Mouse (Mus musculus) liver, embryonic 12.5 days (tissue): ENCODE results near the gene Zfp750. TPM values are rescaled to one million over a fixed set of nuclear protein-coding genes. Genes with fewer than 3 reads are reported as not detected.

Source experiments
- ATAC-seq: fragments of 200-750 bp; cut with Nextera tagmentation; 2 replicates; pipeline ENCODE4 v1.8.0; 2017; ENCODE audit warnings: moderate number of reproducible peaks, mild to moderate bottlenecking, moderate library complexity
- H3K27ac ChIP-seq: fragments of 300-500 bp; sonication (generic); 2 replicates; pipeline ENCODE4 v1.5.1; 2016; ENCODE audit warnings: mild to moderate bottlenecking
- H3K27me3 ChIP-seq: fragments of 300-500 bp; sonication (generic); replicated peaks from 2 replicates; pipeline ENCODE4 v1.6.1; 2016; ENCODE audit warnings: mild to moderate bottlenecking, moderate library complexity
- H3K36me3 ChIP-seq: fragments of 300-500 bp; sonication (generic); 2 replicates; pipeline ENCODE4 v1.6.1; 2016; ENCODE audit warnings: mild to moderate bottlenecking, moderate library complexity
- H3K4me1 ChIP-seq: fragments of 300-500 bp; sonication (generic); 2 replicates; pipeline ENCODE4 v1.6.1; 2016
- H3K4me2 ChIP-seq: fragments of 300-500 bp; sonication (generic); 2 replicates; pipeline ENCODE4 v1.6.1; 2016; ENCODE audit warnings: mild to moderate bottlenecking, moderate library complexity
- H3K4me3 ChIP-seq: fragments of 300-500 bp; sonication (generic); 2 replicates; pipeline ENCODE4 v1.5.1; 2016; ENCODE audit warnings: mild to moderate bottlenecking, moderate library complexity
- H3K9ac ChIP-seq: fragments of 300-500 bp; sonication (generic); 2 replicates; pipeline ENCODE4 v1.6.1; 2016; ENCODE audit warnings: mild to moderate bottlenecking, moderate library complexity
- H3K9me3 ChIP-seq: fragments of 300-500 bp; sonication (generic); replicated peaks from 2 replicates; pipeline ENCODE4 v1.6.1; 2016; ENCODE audit warnings: mild to moderate bottlenecking, moderate library complexity
- WGBS: fragments of 180-500 bp; shearing (Covaris S2); methylation state at CpG from one replicate; pipeline ENCODE4 v1.1.7; 2016; ENCODE audit not compliant: insufficient replicate concordance; 5-methylcytosine and 5-hydroxymethylcytosine counted together
- polyA plus RNA-seq: library from polyadenylated mRNA; unstranded; fragments of >200 nt; fragmentation: Nextera tagmentation; extraction: Ambion mirVana; gene quantifications from 2 replicates; pipeline ENCODE4 v1.2.1, GENCODE M21; 2016

Zfp750 gene
- 0.24 and 0.35 TPM in 2 replicates for polyA plus RNA-seq

DNA sequence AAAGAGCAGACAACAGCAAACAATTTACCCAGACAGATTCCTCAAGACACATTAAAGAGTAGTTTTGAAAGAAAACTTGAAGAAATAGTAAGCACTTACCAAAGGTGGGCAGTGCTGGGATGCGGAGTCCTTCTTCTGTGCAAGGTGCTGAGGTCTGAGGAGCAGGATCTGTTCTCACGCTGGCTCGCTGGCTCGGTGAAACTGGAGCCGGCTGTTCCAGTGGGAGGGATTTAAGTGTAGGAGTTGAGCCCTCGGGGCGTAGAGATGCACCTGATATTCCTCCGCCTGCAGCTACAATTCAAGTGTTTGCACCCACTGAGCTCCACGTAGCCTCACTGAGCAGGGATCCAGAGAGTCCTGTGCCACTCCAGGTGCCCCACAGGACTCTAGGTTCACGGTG is at the start of gene Zfp750:
Gene Zfp750, minus strand, starts transcription at position 203 of the 400 bp plus-strand sequence.
- Histone ChIP-seq H3K4me3 (no peak within 1 kb of the TSS), H3K4me1 (peaks cover 19% of the 10 kb centered on the region), H3K36me3 (peaks cover 2% of the 10 kb centered on the region; the same call in 1 of the 2 replicates), H3K9ac (no peak within 1 kb of the TSS), H3K27ac (no peak within 1 kb of the TSS), H3K27me3 (no peaks in the 10 kb centered on the region), H3K4me2 (no peak within 1 kb of the TSS), H3K9me3 (no peaks in the 10 kb centered on the region)
- 74% methylated on average over 10 of the region's 10 CpGs for WGBS
- no peak for ATAC-seq

DNA sequence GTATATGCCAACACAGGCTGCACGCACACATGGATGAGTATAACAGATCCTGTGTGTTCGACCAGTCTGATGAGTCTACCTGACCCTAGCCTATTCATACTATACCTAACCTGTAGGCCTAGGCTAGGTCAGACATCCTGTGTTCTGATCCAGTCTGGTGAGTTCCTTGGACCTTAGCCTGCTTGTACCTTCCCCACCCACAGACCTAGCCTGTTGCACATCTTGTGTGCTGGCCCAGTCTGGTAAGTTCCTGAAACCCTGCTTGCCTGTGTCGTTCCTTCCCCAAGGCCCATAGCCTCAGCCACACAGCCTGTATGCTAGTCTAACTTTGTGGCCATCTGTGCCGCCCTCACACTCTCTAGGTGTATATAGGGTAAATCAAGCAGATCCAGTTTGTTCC is 45.1 kb upstream of the Zfp750 start:
- ATAC-seq, result no peak
- no peak overlapping the region for H3K4me3 ChIP-seq
- peaks cover 16% of the 10 kb centered on the region for H3K36me3 ChIP-seq
- no peak overlapping the region for H3K4me2 ChIP-seq
- no peaks in the 10 kb centered on the region for H3K27me3 ChIP-seq
- WGBS, result 88% methylated on average over 4 of the region's 4 CpGs
- peaks cover 12% of the 10 kb centered on the region for H3K4me1 ChIP-seq
- H3K9ac ChIP-seq, result no peak overlapping the region
- H3K9me3 ChIP-seq, result no peaks in the 10 kb centered on the region
- no peak overlapping the region for H3K27ac ChIP-seq

DNA sequence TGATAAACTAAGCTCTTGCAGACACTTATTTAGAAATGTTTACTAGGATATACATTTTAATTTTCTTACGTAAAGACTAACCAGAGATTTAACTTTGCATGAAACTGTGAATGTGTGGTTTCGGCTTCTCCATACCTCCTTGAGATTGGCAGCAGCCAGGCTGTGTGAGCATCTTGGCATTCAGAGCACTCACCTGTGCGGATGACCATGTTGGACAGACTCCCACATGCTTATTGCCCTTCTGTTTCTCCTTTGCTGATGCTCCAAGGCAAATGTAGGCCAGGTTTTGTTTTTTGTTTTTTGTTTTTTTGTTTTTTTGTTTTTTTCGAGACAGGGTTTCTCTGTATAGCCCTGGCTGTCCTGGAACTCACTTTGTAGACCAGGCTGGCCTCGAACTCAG is 44.2 kb upstream of the Zfp750 start:
- Histone ChIP-seq H3K27me3 (no peaks in the 10 kb centered on the region), H3K27ac (no peak overlapping the region), H3K4me2 (no peak overlapping the region), H3K9ac (no peak overlapping the region), H3K4me1 (peaks cover 22% of the 10 kb centered on the region), H3K36me3 (peaks cover 16% of the 10 kb centered on the region), H3K4me3 (no peak overlapping the region), H3K9me3 (no peaks in the 10 kb centered on the region)
- no peak for ATAC-seq
- WGBS, result 83% methylated on average over 5 of the region's 5 CpGs

DNA sequence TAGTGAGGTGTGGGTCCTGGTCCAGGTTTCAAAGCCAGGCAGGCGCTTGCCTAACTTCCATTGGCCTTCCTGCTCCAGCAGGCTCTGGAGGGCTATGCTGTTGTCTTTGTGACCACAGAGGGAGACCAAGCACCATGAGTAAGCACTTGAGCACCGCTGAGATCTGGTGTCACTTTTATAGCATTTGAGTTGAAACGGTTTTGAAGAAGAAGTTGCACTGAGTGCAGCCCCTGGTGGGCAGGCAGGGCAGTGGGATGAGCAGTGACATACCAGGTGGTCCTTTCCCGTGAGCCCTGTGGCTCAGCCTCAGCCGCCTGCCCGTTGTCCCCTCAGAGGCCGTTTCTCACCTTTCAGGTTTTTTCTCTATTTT is 41.1 kb upstream of the Zfp750 start:
- H3K27me3 ChIP-seq, result no peaks in the 10 kb centered on the region
- H3K9me3 ChIP-seq, result no peaks in the 10 kb centered on the region
- peaks cover 28% of the 10 kb centered on the region for H3K4me1 ChIP-seq
- 0 out of 2 replicates have a peak, but pooled peaks have one; percentile 25 for ATAC-seq
- H3K4me3 ChIP-seq, result no peak overlapping the region
- no peak overlapping the region for H3K9ac ChIP-seq
- peak overlapping the region; percentile 47; the same call in 1 of the 2 replicates for H3K27ac ChIP-seq
- 43% methylated on average over 7 of the region's 7 CpGs for WGBS
- 0 out of 2 replicates have a peak overlapping the region, but pooled peaks have one; percentile 31 for H3K4me2 ChIP-seq
- H3K36me3 ChIP-seq, result peaks cover 29% of the 10 kb centered on the region

DNA sequence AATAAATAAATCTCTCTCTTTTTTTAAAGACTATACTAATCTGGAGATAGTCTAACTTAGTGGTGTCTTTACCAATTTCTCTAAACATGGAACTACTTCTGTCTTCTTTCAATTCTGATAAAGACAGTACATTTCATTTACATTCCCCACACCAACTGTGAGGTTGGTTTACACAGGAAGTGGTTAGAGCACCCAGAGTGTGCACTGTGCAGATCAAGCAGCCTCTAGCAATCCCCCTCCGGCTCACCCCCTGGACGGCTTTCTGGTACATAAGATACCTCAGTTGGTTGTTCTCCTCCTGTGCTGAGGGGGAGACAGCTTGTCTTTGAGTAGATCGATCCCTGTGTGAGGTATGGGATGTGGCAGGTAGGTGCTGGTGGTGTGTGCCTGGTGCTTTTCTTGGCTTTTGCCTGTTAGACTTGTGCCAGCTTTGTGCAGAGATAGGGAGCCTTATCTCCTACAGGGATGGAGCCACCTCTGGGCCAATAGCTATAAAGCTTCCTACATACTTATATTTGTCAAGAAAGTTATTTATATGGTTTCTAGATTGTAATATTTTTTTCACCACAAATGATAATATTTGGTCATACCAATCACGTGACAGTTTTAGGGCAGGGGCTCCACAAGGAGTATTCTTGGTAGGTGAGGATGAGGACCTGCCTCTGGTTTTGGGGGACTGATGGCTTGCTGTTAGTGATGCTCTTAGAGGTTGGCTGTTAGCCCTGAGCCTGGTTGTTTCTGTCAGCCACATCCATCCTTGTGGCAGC is 40.6 kb upstream of the Zfp750 start:
- ATAC-seq, result peak; percentile 78
- peaks cover 24% of the 10 kb centered on the region for H3K36me3 ChIP-seq
- no peaks in the 10 kb centered on the region for H3K9me3 ChIP-seq
- H3K9ac ChIP-seq, result no peak overlapping the region
- no peak overlapping the region for H3K4me3 ChIP-seq
- H3K4me2 ChIP-seq, result peak overlapping the region; percentile 31
- WGBS, result 22% methylated on average over 4 of the region's 4 CpGs
- H3K27me3 ChIP-seq, result no peaks in the 10 kb centered on the region
- peak overlapping the region; percentile 47; the same call in 1 of the 2 replicates for H3K27ac ChIP-seq
- H3K4me1 ChIP-seq, result peaks cover 28% of the 10 kb centered on the region

DNA sequence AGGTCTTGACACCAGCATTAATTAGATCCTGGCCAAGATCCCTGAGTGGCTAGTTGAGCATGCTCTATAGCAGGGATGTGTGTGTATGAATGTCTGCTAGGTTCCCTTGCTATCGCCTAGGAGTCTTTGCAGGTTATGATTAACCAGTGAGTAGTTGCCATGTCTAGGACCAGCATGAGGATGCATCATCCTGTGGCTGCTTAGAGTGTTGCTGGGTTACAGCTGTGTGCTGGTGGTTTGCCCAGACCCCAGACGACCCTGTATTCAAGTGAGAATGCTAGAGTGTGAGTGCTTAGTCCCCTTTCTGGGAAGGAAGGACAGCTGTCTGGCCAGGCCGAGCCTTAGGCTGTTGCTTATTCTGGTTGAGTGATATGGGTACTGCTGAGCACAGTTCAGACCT is 39.4 kb upstream of the Zfp750 start:
- 63% methylated on average over 3 of the region's 3 CpGs for WGBS
- Histone ChIP-seq H3K27me3 (no peaks in the 10 kb centered on the region), H3K4me2 (no peak overlapping the region), H3K4me3 (no peak overlapping the region), H3K36me3 (peaks cover 15% of the 10 kb centered on the region), H3K9ac (no peak overlapping the region), H3K9me3 (no peaks in the 10 kb centered on the region), H3K4me1 (peaks cover 40% of the 10 kb centered on the region), H3K27ac (peak overlapping the region; percentile 1; the same call in 1 of the 2 replicates)
- no peak for ATAC-seq

DNA sequence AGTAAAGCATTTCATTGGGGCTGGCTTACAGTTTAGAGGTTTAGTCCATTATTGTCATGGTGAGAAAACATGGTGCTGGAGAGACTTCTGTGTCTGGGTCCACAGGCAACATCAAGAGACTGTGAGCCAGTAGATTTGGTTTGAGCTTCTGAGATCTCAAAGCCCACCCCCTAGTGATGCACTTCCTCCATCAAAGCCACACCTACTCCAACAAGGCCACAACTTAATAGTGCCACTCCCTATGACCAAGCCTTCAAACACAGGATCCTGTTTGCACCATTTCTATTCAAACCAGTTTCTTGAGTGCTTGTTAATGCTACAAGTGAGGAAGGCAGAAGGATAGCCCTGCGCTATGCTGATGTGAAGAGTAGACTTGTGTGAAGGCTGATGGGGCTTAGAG is 38.8 kb upstream of the Zfp750 start:
- no peaks in the 10 kb centered on the region for H3K9me3 ChIP-seq
- ATAC-seq, result no peak
- peaks cover 15% of the 10 kb centered on the region for H3K36me3 ChIP-seq
- no peak overlapping the region for H3K4me3 ChIP-seq
- 92% methylated on average over 1 of the region's 1 CpGs for WGBS
- H3K4me1 ChIP-seq, result peaks cover 45% of the 10 kb centered on the region
- H3K4me2 ChIP-seq, result no peak overlapping the region
- H3K27me3 ChIP-seq, result no peaks in the 10 kb centered on the region
- no peak overlapping the region for H3K9ac ChIP-seq
- no peak overlapping the region for H3K27ac ChIP-seq

DNA sequence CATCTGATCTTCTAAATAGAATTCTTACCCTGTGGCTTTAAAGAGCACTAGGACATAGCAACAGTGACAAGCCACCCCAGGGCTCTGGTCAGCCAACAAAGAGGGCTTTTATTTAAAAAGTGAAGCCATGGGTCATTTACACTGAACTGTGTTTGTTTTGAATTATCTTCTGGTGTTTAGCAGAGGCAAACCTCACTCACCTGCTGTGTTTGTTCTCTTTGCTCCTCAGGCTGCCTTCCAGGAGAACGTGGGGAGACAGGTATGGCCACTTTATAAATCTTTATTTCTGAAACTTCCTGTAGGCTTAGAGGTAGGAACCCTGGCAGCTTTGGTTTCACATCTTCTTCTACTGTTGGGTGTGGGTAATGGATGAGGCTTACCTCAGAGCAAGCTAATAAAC is 37.6 kb upstream of the Zfp750 start:
- Histone ChIP-seq H3K27ac (no peak overlapping the region), H3K4me3 (no peak overlapping the region), H3K4me1 (peaks cover 52% of the 10 kb centered on the region), H3K9ac (no peak overlapping the region), H3K4me2 (no peak overlapping the region), H3K36me3 (peaks cover 19% of the 10 kb centered on the region), H3K27me3 (no peaks in the 10 kb centered on the region), H3K9me3 (no peaks in the 10 kb centered on the region)
- 68% methylated on average over 1 of the region's 1 CpGs for WGBS
- ATAC-seq, result no peak

DNA sequence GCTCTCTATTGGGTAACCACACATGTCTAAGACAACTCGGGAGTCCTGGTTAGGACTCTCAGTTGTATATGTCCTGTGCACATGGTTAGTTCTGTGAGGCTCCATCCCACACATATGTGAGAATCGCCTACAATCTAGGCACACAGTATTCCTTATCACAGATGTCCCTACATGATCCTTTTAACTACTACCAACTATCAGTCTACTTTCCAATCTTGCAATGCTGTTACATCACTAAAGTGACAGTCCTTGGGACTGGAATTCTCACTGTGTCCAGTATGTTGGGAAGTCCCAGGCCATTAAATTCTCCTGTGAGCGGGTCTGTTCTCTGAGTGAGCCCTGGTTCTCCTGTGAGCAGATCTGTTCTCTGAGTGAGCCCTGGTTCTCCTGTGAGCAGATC is 34.3 kb upstream of the Zfp750 start:
- Histone ChIP-seq H3K4me1 (peaks cover 59% of the 10 kb centered on the region), H3K9ac (no peak overlapping the region), H3K9me3 (no peaks in the 10 kb centered on the region), H3K27ac (no peak overlapping the region), H3K4me3 (no peak overlapping the region), H3K4me2 (no peak overlapping the region), H3K36me3 (peaks cover 26% of the 10 kb centered on the region), H3K27me3 (no peaks in the 10 kb centered on the region)
- 74% methylated on average over 3 of the region's 3 CpGs for WGBS
- no peak for ATAC-seq

DNA sequence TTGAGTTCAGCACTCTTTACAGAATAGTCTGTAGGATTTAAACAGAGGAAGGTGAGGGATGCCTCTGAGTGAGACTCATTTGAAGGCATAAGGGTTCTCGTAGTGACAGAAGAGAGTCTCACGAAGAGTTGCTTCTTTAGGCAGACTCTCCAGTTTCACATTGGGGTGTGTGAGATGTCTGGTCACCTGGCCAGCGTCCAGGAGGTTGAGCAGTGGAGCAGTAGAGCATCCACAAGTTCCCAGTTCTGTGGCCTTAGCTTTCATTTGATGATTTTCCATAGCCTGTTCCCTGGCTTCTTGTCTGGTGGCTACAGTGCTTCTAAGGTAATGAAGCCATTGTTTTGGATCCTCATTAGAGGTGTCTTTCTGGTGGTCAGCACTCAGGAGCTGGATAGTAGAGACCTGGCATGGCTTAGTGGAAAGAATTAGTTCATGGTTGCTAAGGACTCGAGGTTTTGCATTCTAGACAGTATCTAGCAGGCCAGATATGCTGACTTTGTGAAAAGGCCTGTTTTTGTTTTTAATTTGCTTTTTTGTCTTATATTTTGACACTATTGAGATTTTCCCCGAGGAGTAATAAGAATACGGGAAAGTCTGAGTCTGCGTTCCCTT is 33.8 kb upstream of the Zfp750 start:
- Histone ChIP-seq H3K36me3 (peaks cover 26% of the 10 kb centered on the region), H3K4me2 (no peak overlapping the region), H3K9ac (no peak overlapping the region), H3K9me3 (no peaks in the 10 kb centered on the region), H3K4me1 (peaks cover 59% of the 10 kb centered on the region), H3K4me3 (no peak overlapping the region), H3K27me3 (no peaks in the 10 kb centered on the region), H3K27ac (no peak overlapping the region; the same call in 1 of the 2 replicates)
- ATAC-seq, result no peak
- 83% methylated on average over 7 of the region's 7 CpGs for WGBS

DNA sequence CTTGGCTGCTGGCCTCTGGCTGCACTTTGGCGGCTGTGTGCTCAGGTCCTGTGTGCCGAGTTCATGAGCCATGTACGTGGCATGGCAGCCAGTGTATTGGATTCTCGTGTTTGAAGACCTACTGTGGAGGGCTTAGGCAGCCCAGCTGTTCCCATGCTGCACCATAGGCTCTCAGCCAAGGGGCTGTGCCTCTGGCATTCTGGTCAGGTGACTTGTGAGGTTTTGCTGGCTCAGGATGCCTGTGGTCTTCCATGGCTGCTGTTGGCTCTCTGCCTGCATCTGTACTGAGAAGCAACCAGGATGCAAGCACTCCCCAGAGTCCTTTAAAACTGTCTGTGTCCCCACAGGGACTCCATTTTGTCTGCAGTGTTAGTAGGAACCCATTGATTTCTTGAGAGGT is 33.0 kb upstream of the Zfp750 start:
- H3K27me3 ChIP-seq, result no peaks in the 10 kb centered on the region
- H3K36me3 ChIP-seq, result peaks cover 18% of the 10 kb centered on the region
- no peaks in the 10 kb centered on the region for H3K9me3 ChIP-seq
- H3K27ac ChIP-seq, result no peak overlapping the region
- no peak overlapping the region for H3K9ac ChIP-seq
- H3K4me2 ChIP-seq, result no peak overlapping the region
- ATAC-seq, result no peak
- H3K4me3 ChIP-seq, result no peak overlapping the region
- WGBS, result 80% methylated on average over 4 of the region's 4 CpGs
- peaks cover 64% of the 10 kb centered on the region for H3K4me1 ChIP-seq

DNA sequence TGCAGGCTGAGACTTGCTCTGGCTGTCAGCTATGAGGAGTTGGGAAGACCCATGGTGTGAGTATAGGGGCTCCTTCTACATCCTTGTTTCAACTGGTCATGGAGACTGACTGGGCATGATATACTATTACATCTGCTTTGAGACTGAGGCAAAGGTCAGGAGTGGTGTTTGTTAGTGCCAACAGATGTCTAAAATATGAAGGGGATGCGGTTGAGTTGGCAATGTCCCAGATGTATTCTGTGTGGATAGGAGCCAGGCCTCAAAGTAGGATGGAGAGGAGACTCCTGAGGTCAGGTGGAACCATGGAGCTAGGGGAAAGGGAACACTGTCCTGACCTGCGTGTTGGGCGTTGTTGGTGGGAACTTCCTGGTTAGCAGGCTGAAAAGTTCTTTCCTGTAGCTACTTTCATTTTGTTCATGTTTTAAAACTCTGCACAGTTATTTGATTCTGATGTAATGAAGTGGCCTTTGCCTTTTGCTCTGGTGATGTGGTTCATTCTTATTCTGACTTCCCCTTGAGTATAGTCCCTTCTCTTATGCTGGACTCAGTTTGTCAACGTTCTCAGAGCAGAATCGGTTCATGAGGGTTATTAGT is 32.2 kb upstream of the Zfp750 start:
- Histone ChIP-seq H3K27me3 (no peaks in the 10 kb centered on the region), H3K4me1 (peaks cover 73% of the 10 kb centered on the region), H3K9me3 (no peaks in the 10 kb centered on the region), H3K9ac (no peak overlapping the region), H3K36me3 (peaks cover 14% of the 10 kb centered on the region), H3K4me2 (no peak overlapping the region), H3K4me3 (no peak overlapping the region), H3K27ac (peak overlapping the region; percentile 97; the same call in 1 of the 2 replicates)
- 77% methylated on average over 5 of the region's 5 CpGs for WGBS
- ATAC-seq, result no peak
